Mouse (Mus musculus): ENCODE measurements at regions not wholly inside any gene's neighbourhood (a gene's known extent, or its start where the extent isn't known, plus 50 kb on each side); places are given as distances from the start of the nearest gene placed in this dataset.

GRCm38 (mm10) chr8:126756300-126757097 lies 162.7 kb upstream of the Irf2bp2 start:
- H3K27ac ChIP-seq (replicated peaks): no peak overlapping the region
- ATAC-seq (ENCODE audit: low FRiP score, low read depth): no peak
- H3K27me3 ChIP-seq: no peaks in the 10 kb centered on the region
- H3K4me2 ChIP-seq: no peak overlapping the region
- H3K4me1 ChIP-seq (replicated peaks): peaks cover 11% of the 10 kb centered on the region; the same call in 1 of the 2 replicates
- H3K4me3 ChIP-seq: no peak overlapping the region
- H3K36me3 ChIP-seq: no peaks in the 10 kb centered on the region
- H3K9ac ChIP-seq: no peak overlapping the region
- WGBS: 84% methylated on average over 8 of the region's 8 CpGs
- no peaks in the 10 kb centered on the region for H3K9me3 ChIP-seq

- Histone ChIP-seq H3K9ac (no peak overlapping the region), H3K4me3 (no peak overlapping the region), H3K36me3 (no peaks in the 10 kb centered on the region), H3K27me3 (no peaks in the 10 kb centered on the region), H3K4me2 (no peak overlapping the region), H3K9me3 (no peaks in the 10 kb centered on the region), H3K27ac (replicated peaks) (no peak overlapping the region), H3K4me1 (replicated peaks) (peaks cover 14% of the 10 kb centered on the region; the same call in 1 of the 2 replicates)
- WGBS: 82% methylated on average over 5 of the region's 5 CpGs
- no peak for ATAC-seq (ENCODE audit: low FRiP score, low read depth)
These were observed 161.9 kb upstream of the Irf2bp2 start for GRCm38 (mm10) chr8:126755669-126756068.

- Histone ChIP-seq H3K4me2 (no peak overlapping the region), H3K27me3 (no peaks in the 10 kb centered on the region), H3K4me1 (replicated peaks) (peaks cover 14% of the 10 kb centered on the region; the same call in 1 of the 2 replicates), H3K4me3 (no peak overlapping the region), H3K9ac (no peak overlapping the region), H3K27ac (replicated peaks) (no peak overlapping the region), H3K36me3 (no peaks in the 10 kb centered on the region), H3K9me3 (no peaks in the 10 kb centered on the region)
- WGBS: 74% methylated on average over 8 of the region's 8 CpGs
- no peak for ATAC-seq (ENCODE audit: low FRiP score, low read depth)
These were observed 160.6 kb upstream of the Irf2bp2 start for GRCm38 (mm10) chr8:126754361-126754809.

- peak; percentile 77 for ATAC-seq (ENCODE audit: low FRiP score, low read depth)
- Histone ChIP-seq H3K27me3 (no peaks in the 10 kb centered on the region), H3K4me1 (replicated peaks) (peaks cover 14% of the 10 kb centered on the region; the same call in 1 of the 2 replicates), H3K36me3 (no peaks in the 10 kb centered on the region), H3K4me2 (no peak overlapping the region), H3K9ac (no peak overlapping the region), H3K9me3 (no peaks in the 10 kb centered on the region), H3K27ac (replicated peaks) (peak overlapping the region; percentile 47), H3K4me3 (no peak overlapping the region)
- WGBS: 54% methylated on average over 4 of the region's 4 CpGs
These were observed 159.5 kb upstream of the Irf2bp2 start for GRCm38 (mm10) chr8:126753059-126753855.

- 76% methylated on average over 6 of the region's 6 CpGs for WGBS
- no peak overlapping the region for H3K9ac ChIP-seq
- ATAC-seq (ENCODE audit: low FRiP score, low read depth): no peak
- no peaks in the 10 kb centered on the region for H3K9me3 ChIP-seq
- H3K4me2 ChIP-seq: no peak overlapping the region
- no peaks in the 10 kb centered on the region for H3K27me3 ChIP-seq
- H3K27ac ChIP-seq (replicated peaks): no peak overlapping the region
- H3K36me3 ChIP-seq: no peaks in the 10 kb centered on the region
- peaks cover 14% of the 10 kb centered on the region; the same call in 1 of the 2 replicates for H3K4me1 ChIP-seq (replicated peaks)
- no peak overlapping the region for H3K4me3 ChIP-seq
These were observed 157.8 kb upstream of the Irf2bp2 start for GRCm38 (mm10) chr8:126751416-126752140.

GRCm38 (mm10) chr8:126745992-126746775 lies 152.4 kb upstream of the Irf2bp2 start:
- no peak overlapping the region for H3K27ac ChIP-seq (replicated peaks)
- no peak overlapping the region for H3K4me2 ChIP-seq
- no peak overlapping the region for H3K9ac ChIP-seq
- no peaks in the 10 kb centered on the region for H3K27me3 ChIP-seq
- no peaks in the 10 kb centered on the region for H3K36me3 ChIP-seq
- H3K9me3 ChIP-seq: no peaks in the 10 kb centered on the region
- 81% methylated on average over 18 of the region's 18 CpGs for WGBS
- H3K4me3 ChIP-seq: no peak overlapping the region
- H3K4me1 ChIP-seq (replicated peaks): no peaks in the 10 kb centered on the region
- no peak for ATAC-seq (ENCODE audit: low FRiP score, low read depth)

- Histone ChIP-seq H3K9me3 (no peaks in the 10 kb centered on the region), H3K4me3 (no peak overlapping the region), H3K4me2 (no peak overlapping the region), H3K27me3 (no peaks in the 10 kb centered on the region), H3K9ac (no peak overlapping the region), H3K4me1 (replicated peaks) (no peaks in the 10 kb centered on the region), H3K36me3 (no peaks in the 10 kb centered on the region), H3K27ac (replicated peaks) (no peak overlapping the region)
- ATAC-seq (ENCODE audit: low FRiP score, low read depth): no peak
- 81% methylated on average over 10 of the region's 10 CpGs for WGBS
These were observed 151.1 kb upstream of the Irf2bp2 start for GRCm38 (mm10) chr8:126744747-126745382.

GRCm38 (mm10) chr8:126743296-126743695 lies 149.5 kb upstream of the Irf2bp2 start:
- H3K4me3 ChIP-seq: no peak overlapping the region
- H3K27me3 ChIP-seq: no peaks in the 10 kb centered on the region
- H3K9me3 ChIP-seq: no peaks in the 10 kb centered on the region
- no peak overlapping the region for H3K4me2 ChIP-seq
- ATAC-seq (ENCODE audit: low FRiP score, low read depth): no peak
- WGBS: 87% methylated on average over 9 of the region's 9 CpGs
- no peak overlapping the region for H3K27ac ChIP-seq (replicated peaks)
- no peak overlapping the region for H3K9ac ChIP-seq
- H3K4me1 ChIP-seq (replicated peaks): no peaks in the 10 kb centered on the region
- H3K36me3 ChIP-seq: no peaks in the 10 kb centered on the region

- no peak for ATAC-seq (ENCODE audit: low FRiP score, low read depth)
- no peak overlapping the region for H3K4me3 ChIP-seq
- no peaks in the 10 kb centered on the region for H3K27me3 ChIP-seq
- no peak overlapping the region for H3K4me2 ChIP-seq
- 88% methylated on average over 3 of the region's 3 CpGs for WGBS
- H3K4me1 ChIP-seq (replicated peaks): peaks cover under 1% of the 10 kb centered on the region; the same call in 1 of the 2 replicates
- no peak overlapping the region for H3K9ac ChIP-seq
- H3K27ac ChIP-seq (replicated peaks): no peak overlapping the region
- no peaks in the 10 kb centered on the region for H3K9me3 ChIP-seq
- H3K36me3 ChIP-seq: no peaks in the 10 kb centered on the region
These were observed 148.3 kb upstream of the Irf2bp2 start for GRCm38 (mm10) chr8:126742081-126742480.

GRCm38 (mm10) chr8:126741031-126741430 lies 147.2 kb upstream of the Irf2bp2 start:
- no peak for ATAC-seq (ENCODE audit: low FRiP score, low read depth)
- H3K36me3 ChIP-seq: no peaks in the 10 kb centered on the region

GRCm38 (mm10) chr8:126739768-126740167 lies 146.0 kb upstream of the Irf2bp2 start:
- WGBS: 91% methylated on average over 10 of the region's 10 CpGs
- Histone ChIP-seq H3K4me2 (no peak overlapping the region), H3K9ac (no peak overlapping the region), H3K4me1 (replicated peaks) (peaks cover 22% of the 10 kb centered on the region), H3K9me3 (no peaks in the 10 kb centered on the region), H3K27me3 (no peaks in the 10 kb centered on the region), H3K27ac (replicated peaks) (no peak overlapping the region), H3K36me3 (no peaks in the 10 kb centered on the region), H3K4me3 (no peak overlapping the region)
- ATAC-seq (ENCODE audit: low FRiP score, low read depth): no peak

More at GRCm38 (mm10) chr8:126741031-126741430, 147.2 kb upstream of the Irf2bp2 start:
- no peaks in the 10 kb centered on the region for H3K9me3 ChIP-seq
- peaks cover 10% of the 10 kb centered on the region for H3K4me1 ChIP-seq (replicated peaks)
- H3K4me3 ChIP-seq: no peak overlapping the region
- H3K9ac ChIP-seq: no peak overlapping the region
- H3K27me3 ChIP-seq: no peaks in the 10 kb centered on the region
- no peak overlapping the region for H3K4me2 ChIP-seq
- WGBS: 70% methylated on average over 3 of the region's 3 CpGs
- H3K27ac ChIP-seq (replicated peaks): no peak overlapping the region

Data from hindbrain, embryonic 15.5 days (tissue).